Mouse (Mus musculus) MEL (cell line): Measurements from ENCODE around the gene Fam53b. TPM values are rescaled to one million over a fixed set of nuclear protein-coding genes. Genes with fewer than 3 reads are reported as not detected.

Experiments
- DNase-seq: peaks from one replicate; pipeline ENCODE4 v3.0.0; 2011; ENCODE audit warnings: low read depth, low spot score
- H3K27ac ChIP-seq: 2 replicates; pipeline ENCODE4 v1.5.1; 2012; ENCODE audit warnings: low read depth, mild to moderate bottlenecking, control low read depth, low read length, moderate library complexity; ENCODE audit not compliant: control insufficient read depth
- H3K27me3 ChIP-seq, 2 experiments: fragments of 150-350 bp in 1 of 2; sonication (generic) in 1 of 2; 2 replicates each; pipeline ENCODE4 v1.6.1; 2012; ENCODE audit warnings: low read length in 2 of 2, mild to moderate bottlenecking in 2 of 2, improper control_type of control experiment in 1 of 2, moderate library complexity in 1 of 2; ENCODE audit not compliant: insufficient read depth in 2 of 2, control insufficient read depth in 1 of 2
- H3K36me3 ChIP-seq, 2 experiments: 2 replicates each; pipeline ENCODE4 v1.6.1; 2012 to 2014; ENCODE audit warnings: low read length in 2 of 2, improper control_type of control experiment in 1 of 2, inconsistent platforms in 1 of 2, mild to moderate bottlenecking in 1 of 2; ENCODE audit not compliant: insufficient read depth in 2 of 2, control insufficient read depth in 1 of 2
- H3K4me1 ChIP-seq, 2 experiments: fragments of 150-350 bp in 1 of 2; sonication (generic) in 1 of 2; 2 replicates each; pipeline ENCODE4 v1.6.1; 2012; ENCODE audit warnings: low read length in 2 of 2, improper control_type of control experiment in 1 of 2, mild to moderate bottlenecking in 1 of 2; ENCODE audit not compliant: insufficient read depth in 2 of 2, control insufficient read depth in 1 of 2
- H3K4me3 ChIP-seq, 2 experiments: fragments of 150-350 bp in 1 of 2; sonication (generic) in 1 of 2; 2 replicates each; pipeline ENCODE4 v1.5.1; 2012; ENCODE audit warnings: low read depth in 2 of 2, low read length in 2 of 2, mild to moderate bottlenecking in 2 of 2, moderate library complexity in 2 of 2, control low read depth in 1 of 2, improper control_type of control experiment in 1 of 2; ENCODE audit not compliant: control insufficient read depth in 1 of 2, insufficient read depth in 1 of 2
- H3K79me2 ChIP-seq: 2 replicates; pipeline ENCODE4 v1.6.1; 2012; ENCODE audit warnings: mild to moderate bottlenecking, low read length, moderate library complexity; ENCODE audit not compliant: control insufficient read depth, poor library complexity, insufficient read depth
- H3K9ac ChIP-seq: 2 replicates; pipeline ENCODE4 v1.6.1; 2012; ENCODE audit warnings: low read depth, mild to moderate bottlenecking, control low read depth, low read length, moderate library complexity; ENCODE audit not compliant: control insufficient read depth, poor library complexity, severe bottlenecking
- H3K9me3 ChIP-seq: fragments of 150-350 bp; sonication (generic); replicated peaks from 2 replicates; pipeline ENCODE4 v1.6.1; 2012; ENCODE audit warnings: mild to moderate bottlenecking, low read length, improper control_type of control experiment, moderate library complexity; ENCODE audit not compliant: insufficient read depth
- BHLHE40 ChIP-seq: IDR thresholded peaks from 2 replicates; pipeline ENCODE4 v1.6.1; 2012; ENCODE audit warnings: low read depth, mild to moderate bottlenecking, inconsistent platforms, low read length, improper control_type of control experiment, borderline replicate concordance
- CHD2 ChIP-seq: IDR thresholded peaks from 2 replicates; pipeline ENCODE4 v1.6.1; 2011; ENCODE audit warnings: low read length, improper control_type of control experiment
- CTCF ChIP-seq, 3 experiments: IDR thresholded peaks in 2 of 3; conservative IDR thresholded peaks in 1 of 3; 2 replicates each; pipeline ENCODE4 v1.5.1; 2011 to 2012; ENCODE audit warnings: low read length in 3 of 3, low read depth in 2 of 3, mild to moderate bottlenecking in 2 of 3, improper control_type of control experiment in 1 of 3, inconsistent platforms in 1 of 3, mixed read lengths in 1 of 3, moderate library complexity in 1 of 3; ENCODE audit not compliant: control insufficient read depth in 1 of 3, insufficient read depth in 1 of 3, poor library complexity in 1 of 3, severe bottlenecking in 1 of 3
- ELF1 ChIP-seq: IDR thresholded peaks from 2 replicates; pipeline ENCODE4 v1.6.1; 2014; ENCODE audit warnings: low read depth, mild to moderate bottlenecking, inconsistent platforms, low read length, improper control_type of control experiment, moderate library complexity
- ETS1 ChIP-seq: IDR thresholded peaks from 2 replicates; pipeline ENCODE4 v1.6.1; 2012; ENCODE audit warnings: low read depth, mild to moderate bottlenecking, inconsistent platforms, low read length, improper control_type of control experiment, moderate library complexity
- HCFC1 ChIP-seq: IDR thresholded peaks from 2 replicates; pipeline ENCODE4 v1.6.1; 2012; ENCODE audit warnings: low read depth, mild to moderate bottlenecking, inconsistent platforms, low read length, improper control_type of control experiment, moderate library complexity
- JUND ChIP-seq: IDR thresholded peaks from 2 replicates; pipeline ENCODE4 v1.6.1; 2011; ENCODE audit warnings: low read depth, mild to moderate bottlenecking, improper control_type of control experiment, low read length
- KAT2A ChIP-seq: conservative IDR thresholded peaks from 2 replicates; pipeline ENCODE4 v1.6.1; 2012; ENCODE audit warnings: low read depth, low read length, improper control_type of control experiment, inconsistent platforms
- MAFK ChIP-seq: IDR thresholded peaks from 2 replicates; pipeline ENCODE4 v1.6.1; 2011; ENCODE audit warnings: low read depth, mild to moderate bottlenecking, low read length, improper control_type of control experiment, borderline replicate concordance
- MAX ChIP-seq: IDR thresholded peaks from 2 replicates; pipeline ENCODE4 v1.6.1; 2011; ENCODE audit warnings: low read length, improper control_type of control experiment
- MAZ ChIP-seq: IDR thresholded peaks from 2 replicates; pipeline ENCODE4 v1.6.1; 2012; ENCODE audit warnings: low read depth, mild to moderate bottlenecking, inconsistent platforms, low read length, improper control_type of control experiment
- MXI1 ChIP-seq: IDR thresholded peaks from 2 replicates; pipeline ENCODE4 v1.6.1; 2011; ENCODE audit warnings: mild to moderate bottlenecking, low read depth, low read length, improper control_type of control experiment
- POLR2AphosphoS5 ChIP-seq: IDR thresholded peaks from 2 replicates; pipeline ENCODE4 v1.6.1; 2012; ENCODE audit warnings: low read depth, borderline replicate concordance, mild to moderate bottlenecking, inconsistent platforms, low read length, moderate library complexity, mixed read lengths
- RAD21 ChIP-seq: IDR thresholded peaks from 2 replicates; pipeline ENCODE4 v1.6.1; 2011; ENCODE audit warnings: mild to moderate bottlenecking, low read depth, low read length, improper control_type of control experiment
- SIN3A ChIP-seq: IDR thresholded peaks from 2 replicates; pipeline ENCODE4 v1.6.1; 2012; ENCODE audit warnings: low read length, improper control_type of control experiment, inconsistent platforms
- SMC3 ChIP-seq: IDR thresholded peaks from 2 replicates; pipeline ENCODE4 v1.6.1; 2011; ENCODE audit warnings: low read depth, low read length, improper control_type of control experiment
- TAL1 ChIP-seq: IDR thresholded peaks from 2 replicates; pipeline ENCODE4 v1.6.1; 2012; ENCODE audit warnings: mild to moderate bottlenecking, inconsistent platforms, low read length, moderate library complexity, mixed read lengths
- ZNF384 ChIP-seq: IDR thresholded peaks from 2 replicates; pipeline ENCODE4 v1.6.1; 2012; ENCODE audit warnings: low read depth, mild to moderate bottlenecking, inconsistent platforms, low read length, improper control_type of control experiment
- polyA plus RNA-seq, 2 experiments: library from polyadenylated mRNA; stranded (reverse) in 1 of 2; unstranded in 1 of 2; fragments of >175 nt in 1 of 2; fragments of >200 nt in 1 of 2; gene quantifications; 2 replicates each; pipeline versions ENCODE4 v1.2.1 to v1.2.4; 2012; ENCODE audit warnings: low replicate concordance in 2 of 2, low read depth in 1 of 2; ENCODE audit not compliant: insufficient read length in 2 of 2, insufficient read depth in 1 of 2, missing spikeins in 1 of 2
- total RNA-seq: library from RNA; depleted of rRNA; stranded (reverse); fragments of 300-350 nt; gene quantifications from 2 replicates; pipeline ENCODE4 v1.2.3, GENCODE M21; 2012

The Fam53b gene
- total and polyA plus RNA-seq, 3 experiments = 7.9 to 15.4 TPM; not detected in 1

DNA sequence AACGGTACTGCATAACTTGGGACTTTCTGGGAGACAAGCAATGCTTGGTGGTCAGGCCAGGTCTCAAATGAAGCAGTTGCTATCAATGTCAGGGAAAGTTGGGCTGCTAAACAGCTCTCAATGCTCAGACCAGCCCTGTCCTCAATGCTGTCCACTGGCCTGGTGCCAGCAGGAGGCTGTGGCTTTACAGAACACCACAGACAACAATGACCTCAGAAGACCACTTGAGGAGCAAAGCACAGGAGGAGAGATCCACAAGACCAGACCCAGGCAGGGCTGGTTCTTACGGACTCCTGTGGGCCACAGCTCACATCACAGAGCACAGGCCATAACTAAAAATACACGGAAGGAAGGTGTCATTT, 59.3 kb downstream of the Fam53b start:
- no peaks in the 10 kb centered on the region for H3K4me1 ChIP-seq
- no peak overlapping the region for H3K4me3 ChIP-seq
- TF ChIP-seq MAZ = no peak
- TF ChIP-seq RAD21 = no peak
- TF ChIP-seq HCFC1 = no peak
- no peak for TF ChIP-seq JUND
- no peak for TF ChIP-seq MAX
- TF ChIP-seq KAT2A = no peak
- TF ChIP-seq ZNF384 = no peak
- no peak for TF ChIP-seq ETS1
- TF ChIP-seq ELF1 = no peak
- no peak overlapping the region for H3K9ac ChIP-seq
- DNase-seq = no peak
- no peaks in the 10 kb centered on the region for H3K27me3 ChIP-seq
- H3K27ac ChIP-seq = no peak overlapping the region
- peaks cover 0 to 1% of the 10 kb centered on the region in 2 experiments; a peak in 1 of 4 replicates for H3K36me3 ChIP-seq
- no peaks in the 10 kb centered on the region for H3K79me2 ChIP-seq
- H3K9me3 ChIP-seq = no peaks in the 10 kb centered on the region

DNA sequence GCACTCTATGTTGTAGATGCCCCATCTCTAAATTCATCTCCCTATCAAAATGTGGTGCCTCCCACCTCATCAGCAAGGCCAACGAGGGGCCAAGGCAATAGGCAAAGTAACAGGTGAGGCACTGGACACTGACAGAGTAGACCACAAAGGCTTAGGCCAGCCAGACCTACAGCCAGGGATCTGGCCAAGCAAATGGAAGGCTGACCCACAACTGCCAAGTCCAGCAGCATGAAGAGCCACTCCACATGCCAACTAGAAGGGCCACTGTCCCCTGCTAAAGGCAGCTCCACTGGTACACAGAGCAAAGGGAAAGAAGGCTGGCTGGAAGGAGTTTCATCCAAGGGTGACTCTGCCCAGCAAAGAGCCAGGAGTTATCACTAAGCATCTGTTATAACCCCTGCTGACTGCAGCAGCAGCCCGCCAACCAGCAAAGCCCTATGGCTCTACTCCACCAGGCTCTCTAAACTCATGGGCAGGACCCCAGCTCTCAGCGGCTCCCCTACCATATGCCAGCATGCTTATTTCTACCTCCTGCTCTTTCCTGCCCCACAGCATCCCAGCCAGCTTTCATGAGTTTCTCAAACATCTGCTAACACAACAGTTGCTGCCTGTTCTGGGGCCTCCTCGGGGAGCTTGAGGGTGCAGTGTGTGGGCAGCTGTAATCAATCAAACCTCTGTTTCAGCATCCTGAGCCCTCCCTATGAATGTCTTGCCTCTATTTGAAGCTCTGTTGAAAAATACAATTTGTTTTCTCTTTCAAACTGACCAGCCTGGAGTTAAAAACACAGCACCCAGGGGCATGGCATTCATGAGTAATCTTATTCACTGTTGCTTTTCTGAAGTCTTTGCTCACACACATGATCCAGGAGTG, 59.9 kb downstream of the Fam53b start:
- Histone ChIP-seq H3K27ac (no peak overlapping the region), H3K27me3 (no peaks in the 10 kb centered on the region)
- TF ChIP-seq CTCF (IDR thresholded peaks at IDR 0.05 in 2 of 3, conservative IDR thresholded peaks at IDR 0.05 in 1 of 3; ENCODE audit: control insufficient read depth in 1 of 3, insufficient read depth in 1 of 3, low read depth in 2 of 3, low read length in 3 of 3, poor library complexity in 1 of 3, severe bottlenecking in 1 of 3) (no peak), POLR2AphosphoS5 (no peak), SIN3A (no peak), TAL1 (no peak), SMC3 (no peak), HCFC1 (no peak), JUND (no peak), CHD2 (no peak), BHLHE40 (no peak), MAX (no peak), MXI1 (no peak), MAFK (no peak)

More for the DNA sequence above, 59.9 kb downstream of the Fam53b start:
- Histone ChIP-seq H3K9me3 (no peaks in the 10 kb centered on the region), H3K4me1 (no peaks in the 10 kb centered on the region), H3K36me3 (peaks cover 0 to 1% of the 10 kb centered on the region in 2 experiments; a peak in 1 of 4 replicates), H3K9ac (no peak overlapping the region), H3K79me2 (no peaks in the 10 kb centered on the region), H3K4me3 (no peak overlapping the region)
- no peak for DNase-seq
